Mouse (Mus musculus) CH12.LX (cell line): ENCODE measurements at regions not wholly inside any gene's neighbourhood (a gene's known extent, or its start where the extent isn't known, plus 50 kb on each side); places are given as distances from the start of the nearest gene placed in this dataset.

Source experiments
- DNase-seq: peaks from one replicate; pipeline ENCODE4 v3.0.0-alpha.2; 2013; ENCODE audit errors: extremely low read depth
- H3K27ac ChIP-seq: 2 replicates; pipeline ENCODE4 v1.5.1; 2012; ENCODE audit warnings: low read depth, mild to moderate bottlenecking, control low read depth, moderate library complexity; ENCODE audit not compliant: insufficient read depth
- H3K27me3 ChIP-seq: replicated peaks from 2 replicates; pipeline ENCODE3; 2012; ENCODE audit warnings: inconsistent platforms
- H3K36me3 ChIP-seq, 2 experiments: replicated peaks in 1 of 2; 2 replicates each; pipeline versions ENCODE3 to v1.6.1; 2012; ENCODE audit warnings: inconsistent platforms in 1 of 2, low read length in 1 of 2, mild to moderate bottlenecking in 1 of 2, mixed read lengths in 1 of 2, moderate library complexity in 1 of 2; ENCODE audit not compliant: control insufficient read depth in 1 of 2, insufficient read depth in 1 of 2
- H3K4me1 ChIP-seq, 2 experiments: 2 replicates each; pipeline ENCODE4 v1.6.1; 2012; ENCODE audit warnings: inconsistent platforms in 1 of 2, moderate library complexity in 1 of 2; ENCODE audit not compliant: insufficient read depth in 2 of 2, control insufficient read depth in 1 of 2
- H3K4me2 ChIP-seq: 2 replicates; pipeline ENCODE4 v1.6.1; 2012; ENCODE audit warnings: low read depth, mild to moderate bottlenecking, control low read depth; ENCODE audit not compliant: poor library complexity, insufficient read depth, severe bottlenecking
- H3K4me3 ChIP-seq, 3 experiments: fragments of 150-350 bp in 1 of 3; sonication (generic) in 1 of 3; replicated peaks in 1 of 3; 2 replicates each; pipeline versions ENCODE3 to v1.5.1; 2011 to 2012; ENCODE audit warnings: low read depth in 2 of 3, low read length in 2 of 3, mild to moderate bottlenecking in 2 of 3, moderate library complexity in 2 of 3, control low read depth in 1 of 3, improper control_type of control experiment in 1 of 3, inconsistent platforms in 1 of 3, mixed read lengths in 1 of 3; ENCODE audit not compliant: poor library complexity in 1 of 3
- H3K79me2 ChIP-seq: replicated peaks from 2 replicates; pipeline ENCODE4 v1.6.1; 2012; ENCODE audit warnings: mild to moderate bottlenecking, moderate library complexity; ENCODE audit not compliant: control insufficient read depth, poor library complexity, insufficient read depth, severe bottlenecking; ENCODE audit errors: extremely low read depth
- H3K9ac ChIP-seq: 2 replicates; pipeline ENCODE4 v1.6.1; 2012; ENCODE audit warnings: low read depth, mild to moderate bottlenecking, control low read depth, moderate library complexity; ENCODE audit not compliant: insufficient read depth
- H3K9me3 ChIP-seq: replicated peaks from 2 replicates; pipeline ENCODE3; 2012; ENCODE audit warnings: low read length, inconsistent platforms, mixed read lengths
- BHLHE40 ChIP-seq: IDR thresholded peaks from 2 replicates; pipeline ENCODE4 v1.6.1; 2011; ENCODE audit warnings: mild to moderate bottlenecking, low read depth, low read length, improper control_type of control experiment
- CHD1 ChIP-seq: IDR thresholded peaks from 2 replicates; pipeline ENCODE4 v1.6.1; 2012; ENCODE audit warnings: low read depth, low read length, improper control_type of control experiment, inconsistent platforms
- CTCF ChIP-seq, 2 experiments: IDR thresholded peaks in 1 of 2; conservative IDR thresholded peaks in 1 of 2; 2 replicates each; pipeline ENCODE4 v1.5.1; 2011 to 2012; ENCODE audit warnings: low read depth in 2 of 2, low read length in 2 of 2, improper control_type of control experiment in 1 of 2, inconsistent platforms in 1 of 2, mild to moderate bottlenecking in 1 of 2, moderate library complexity in 1 of 2
- E2F4 ChIP-seq: IDR thresholded peaks from 2 replicates; pipeline ENCODE4 v1.6.1; 2011; ENCODE audit warnings: low read depth, low read length, improper control_type of control experiment; ENCODE audit not compliant: insufficient replicate concordance
- IRF4 ChIP-seq: IDR thresholded peaks from 2 replicates; pipeline ENCODE4 v1.6.1; 2014; ENCODE audit warnings: low read depth, mild to moderate bottlenecking, inconsistent platforms, low read length, improper control_type of control experiment
- JUN ChIP-seq: IDR thresholded peaks from 2 replicates; pipeline ENCODE4 v1.6.1; 2011; ENCODE audit warnings: low read depth, mild to moderate bottlenecking, low read length, improper control_type of control experiment, moderate library complexity; ENCODE audit not compliant: insufficient read depth
- JUND ChIP-seq: conservative IDR thresholded peaks from 2 replicates; pipeline ENCODE4 v1.6.1; 2011; ENCODE audit warnings: low read depth, low read length, improper control_type of control experiment
- MAFK ChIP-seq: IDR thresholded peaks from 2 replicates; pipeline ENCODE4 v1.6.1; 2011; ENCODE audit warnings: low read length, improper control_type of control experiment; ENCODE audit not compliant: insufficient replicate concordance
- MAZ ChIP-seq: IDR thresholded peaks from 2 replicates; pipeline ENCODE4 v1.6.1; 2012; ENCODE audit warnings: low read depth, mild to moderate bottlenecking, inconsistent platforms, low read length, improper control_type of control experiment, moderate library complexity
- MXI1 ChIP-seq: IDR thresholded peaks from 2 replicates; pipeline ENCODE4 v1.6.1; 2011; ENCODE audit warnings: mild to moderate bottlenecking, low read depth, low read length, improper control_type of control experiment
- MYC ChIP-seq: IDR thresholded peaks from 2 replicates; pipeline ENCODE4 v1.6.1; 2011; ENCODE audit warnings: low read depth, mild to moderate bottlenecking, improper control_type of control experiment, low read length
- NRF1 ChIP-seq: IDR thresholded peaks from 2 replicates; pipeline ENCODE4 v1.6.1; 2014; ENCODE audit warnings: low read depth, mild to moderate bottlenecking, inconsistent platforms, low read length, improper control_type of control experiment, moderate library complexity
- PAX5 ChIP-seq: IDR thresholded peaks from 2 replicates; pipeline ENCODE4 v1.6.1; 2012; ENCODE audit warnings: low read length, inconsistent platforms, mixed read lengths
- POLR2AphosphoS2 ChIP-seq: IDR thresholded peaks from 2 replicates; pipeline ENCODE4 v1.6.1; 2011; ENCODE audit warnings: low read depth, low read length, improper control_type of control experiment
- RAD21 ChIP-seq: IDR thresholded peaks from 2 replicates; pipeline ENCODE4 v1.6.1; 2011; ENCODE audit warnings: low read depth, mild to moderate bottlenecking, low read length, improper control_type of control experiment, moderate library complexity
- RCOR1 ChIP-seq: conservative IDR thresholded peaks from 2 replicates; pipeline ENCODE4 v1.6.1; 2012; ENCODE audit warnings: low read depth, mild to moderate bottlenecking, inconsistent platforms, low read length, improper control_type of control experiment
- SIN3A ChIP-seq: IDR thresholded peaks from 2 replicates; pipeline ENCODE4 v1.6.1; 2012; ENCODE audit warnings: low read length, improper control_type of control experiment, inconsistent platforms
- SMC3 ChIP-seq: IDR thresholded peaks from 2 replicates; pipeline ENCODE4 v1.6.1; 2011; ENCODE audit warnings: low read depth, low read length, improper control_type of control experiment
- TBP ChIP-seq: conservative IDR thresholded peaks from 2 replicates; pipeline ENCODE4 v1.6.1; 2011; ENCODE audit warnings: low read depth, low read length, improper control_type of control experiment
- UBTF ChIP-seq: IDR thresholded peaks from 2 replicates; pipeline ENCODE4 v1.6.1; 2012; ENCODE audit warnings: low read depth, mild to moderate bottlenecking, inconsistent platforms, low read length, improper control_type of control experiment, moderate library complexity
- USF1 ChIP-seq: IDR thresholded peaks from 2 replicates; pipeline ENCODE4 v1.6.1; 2014; ENCODE audit warnings: low read depth, mild to moderate bottlenecking, inconsistent platforms, low read length, improper control_type of control experiment
- USF2 ChIP-seq: conservative IDR thresholded peaks from 2 replicates; pipeline ENCODE4 v1.6.1; 2011; ENCODE audit warnings: low read depth, low read length, improper control_type of control experiment
- ZKSCAN1 ChIP-seq: IDR thresholded peaks from 2 replicates; pipeline ENCODE4 v1.6.1; 2012; ENCODE audit warnings: low read depth, inconsistent platforms, low read length, improper control_type of control experiment, borderline replicate concordance
- dilution Hi-C: fragments of 300-500 bp; cut with MboI; formaldehyde crosslinking; loops from 2 replicates; pipeline ENCODE4 v1.14.3; 2020; ENCODE audit warnings: low sequenced_read_pairs; ENCODE audit not compliant: extremely low pct_unique_long_range_greater_than_20kb, extremely low pct_ligation_motif_present
- in situ Hi-C: fragments of 300-500 bp; cut with MboI; formaldehyde crosslinking; loops from 3 replicates; pipeline ENCODE4 v1.14.3; 2019; ENCODE audit warnings: low sequenced_read_pairs, low pct_ligation_motif_present, low pct_unique_long_range_greater_than_20kb, mixed read lengths

DNA sequence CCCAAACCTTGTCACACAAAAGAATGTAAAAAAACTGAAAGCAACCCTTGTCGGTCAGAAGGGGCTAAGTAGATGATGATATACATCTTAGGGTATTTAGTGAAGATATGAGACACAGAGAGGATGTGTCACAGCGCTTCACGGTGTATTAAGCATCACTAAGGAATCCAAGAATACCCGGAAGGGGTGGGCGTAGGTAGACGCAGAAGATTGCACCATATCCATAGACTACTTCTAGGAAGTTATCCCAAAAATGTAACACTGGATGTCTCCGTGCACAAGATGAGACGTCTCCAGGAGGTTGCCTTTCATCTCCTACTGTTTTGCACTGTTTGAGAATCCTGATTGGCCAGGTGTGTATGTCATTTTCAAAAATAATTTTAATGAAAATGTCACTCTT, 73.8 kb downstream of the Gm33543 start:
- Histone ChIP-seq H3K9me3 (no peaks in the 10 kb centered on the region), H3K4me1 (peaks cover 5 to 10% of the 10 kb centered on the region in 2 experiments; a peak in 3 of 4 replicates), H3K27ac (no peak overlapping the region), H3K27me3 (no peaks in the 10 kb centered on the region), H3K79me2 (no peaks in the 10 kb centered on the region), H3K9ac (no peak overlapping the region), H3K4me2 (no peak overlapping the region), H3K36me3 (no peaks in the 10 kb centered on the region), H3K4me3 (no peak overlapping the region)
- DNase-seq: no peak
- TF ChIP-seq MXI1 (no peak), SMC3 (no peak), UBTF (no peak), CHD1 (no peak), MAFK (no peak), JUND (no peak), SIN3A (no peak), JUN (no peak), IRF4 (no peak), CTCF (conservative IDR thresholded peaks at IDR 0.05 in 1 of 2, IDR thresholded peaks at IDR 0.05 in 1 of 2; ENCODE audit: low read depth in 2 of 2, low read length in 2 of 2) (no peak), USF1 (no peak), RCOR1 (no peak), E2F4 (no peak), PAX5 (no peak), MAZ (no peak), USF2 (no peak)
- dilution Hi-C loops: no loop called here
- in situ Hi-C loops: no loop called here

DNA sequence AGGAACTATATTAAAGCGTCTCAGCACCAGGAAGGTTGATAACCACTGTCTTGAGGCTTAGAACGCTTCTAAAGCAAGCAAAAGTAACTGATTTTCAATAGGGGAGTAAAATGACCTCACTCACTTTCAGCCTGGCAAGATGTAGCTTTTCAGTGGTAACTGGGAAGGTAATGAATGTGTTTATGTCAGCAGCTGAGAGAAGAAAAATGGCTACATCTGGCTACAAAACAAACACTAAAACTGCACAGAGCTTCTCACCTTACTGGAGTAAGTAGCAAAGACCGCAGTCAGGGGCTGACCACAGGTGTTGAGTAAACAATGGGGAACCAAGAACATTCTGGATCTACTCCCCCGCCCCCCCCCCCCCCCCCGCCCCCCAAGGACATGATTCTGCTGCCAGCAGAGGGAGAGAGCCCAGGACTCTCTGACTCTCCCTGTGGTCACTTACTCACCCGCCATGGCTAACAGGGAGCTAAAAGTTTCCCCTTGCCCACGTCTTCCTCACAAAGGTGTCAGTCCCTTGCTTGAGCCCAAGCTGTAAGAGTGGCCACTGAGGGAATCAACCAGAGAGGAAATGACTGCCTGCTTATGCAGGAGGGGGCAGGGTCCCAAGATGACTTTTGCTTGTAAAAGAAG, 75.1 kb downstream of the Gm33543 start:
- Histone ChIP-seq H3K4me1 (peaks cover 5 to 22% of the 10 kb centered on the region in 2 experiments; a peak in 3 of 4 replicates), H3K9me3 (no peaks in the 10 kb centered on the region), H3K9ac (no peak overlapping the region), H3K79me2 (no peaks in the 10 kb centered on the region), H3K27ac (no peak overlapping the region), H3K27me3 (no peaks in the 10 kb centered on the region), H3K4me2 (no peak overlapping the region), H3K4me3 (no peak overlapping the region), H3K36me3 (no peaks in the 10 kb centered on the region)
- DNase-seq: no peak
- TF ChIP-seq USF1 (no peak), E2F4 (no peak), MYC (no peak), MAZ (no peak), ZKSCAN1 (no peak), POLR2AphosphoS2 (no peak), JUND (no peak), JUN (no peak), NRF1 (no peak), USF2 (no peak), TBP (no peak), CTCF (conservative IDR thresholded peaks at IDR 0.05 in 1 of 2, IDR thresholded peaks at IDR 0.05 in 1 of 2; ENCODE audit: low read depth in 2 of 2, low read length in 2 of 2) (no peak), BHLHE40 (no peak), MXI1 (no peak), RAD21 (no peak), MAFK (no peak)
- dilution Hi-C loops (no loop called here), in situ Hi-C loops (no loop called here)
